Mouse (Mus musculus) layer of hippocampus, adult 2 months (tissue): ENCODE measurements around the gene Dcp1a. TPM values are rescaled to one million over a fixed set of nuclear protein-coding genes. Genes with fewer than 3 reads are reported as not detected.
"Not testable (repeated sequence)": the region's sequence is repeated elsewhere in the genome, so short reads cannot be mapped to it uniquely, and the experiment has no call there.

Source experiments
- DNase-seq, 2 experiments: peaks; one replicate each; pipeline ENCODE4 v3.0.0; 2022; ENCODE audit warnings: low spot score in 2 of 2
- H3K27ac ChIP-seq: fragments of 200-600 bp; 2 replicates; pipeline ENCODE4 v1.8.1; 2022
- H3K4me3 ChIP-seq: fragments of 200-600 bp; 2 replicates; pipeline ENCODE4 v1.8.1; 2022; ENCODE audit warnings: mild to moderate bottlenecking
- CTCF ChIP-seq: fragments of 200-600 bp; conservative IDR thresholded peaks from 2 replicates; pipeline ENCODE4 v1.8.1; 2022; ENCODE audit warnings: antibody characterized with exemption, mild to moderate bottlenecking, moderate library complexity
- total RNA-seq, 2 experiments: library from RNA; stranded (reverse); gene quantifications; 2 replicates each; pipeline ENCODE4 v1.2.3; 2021

Gene Dcp1a
- total RNA-seq, 2 experiments from 2014 or later = 22.7 to 23.0 TPM

DNA sequence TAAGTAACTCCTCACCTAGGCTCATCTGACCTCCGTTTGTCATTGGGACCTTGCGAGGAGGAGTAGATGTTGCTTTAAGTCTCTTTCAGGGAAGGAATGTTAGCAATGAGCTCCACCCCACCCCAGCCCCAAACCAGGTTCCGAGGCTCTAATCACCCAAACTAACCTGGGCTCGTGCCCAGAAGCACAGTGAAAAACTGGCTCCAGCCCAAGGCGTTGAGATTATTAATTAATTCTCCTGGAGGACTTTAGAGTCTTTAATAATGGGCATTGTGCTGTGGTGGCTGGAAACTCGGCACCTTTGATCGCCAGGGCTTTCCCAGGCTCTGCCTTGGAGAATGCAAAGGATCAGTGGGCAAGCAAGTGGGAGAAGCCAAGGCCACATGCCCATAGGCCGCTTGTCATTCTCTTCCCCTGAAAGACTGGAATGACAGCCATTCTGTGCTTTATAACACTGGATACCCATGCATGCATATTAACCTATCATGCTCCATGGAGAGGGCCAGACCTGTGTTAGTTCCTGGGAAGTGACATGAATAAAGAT, 51.5 kb downstream of the Dcp1a start:
- TF ChIP-seq CTCF = no peak
- H3K27ac ChIP-seq = no peak overlapping the region
- DNase-seq = no peak
- no peak overlapping the region for H3K4me3 ChIP-seq

GRCm38 (mm10) chr14:30531431-30531830, 52.1 kb downstream of the Dcp1a start:
- TF ChIP-seq CTCF = no peak
- DNase-seq = no peak
- H3K4me3 ChIP-seq = no peak overlapping the region
- no peak overlapping the region for H3K27ac ChIP-seq

GRCm38 (mm10) chr14:30531896-30532295, 52.6 kb downstream of the Dcp1a start:
- no peak overlapping the region for H3K4me3 ChIP-seq
- TF ChIP-seq CTCF = no peak
- no peak overlapping the region for H3K27ac ChIP-seq
- DNase-seq = no peak

DNA sequence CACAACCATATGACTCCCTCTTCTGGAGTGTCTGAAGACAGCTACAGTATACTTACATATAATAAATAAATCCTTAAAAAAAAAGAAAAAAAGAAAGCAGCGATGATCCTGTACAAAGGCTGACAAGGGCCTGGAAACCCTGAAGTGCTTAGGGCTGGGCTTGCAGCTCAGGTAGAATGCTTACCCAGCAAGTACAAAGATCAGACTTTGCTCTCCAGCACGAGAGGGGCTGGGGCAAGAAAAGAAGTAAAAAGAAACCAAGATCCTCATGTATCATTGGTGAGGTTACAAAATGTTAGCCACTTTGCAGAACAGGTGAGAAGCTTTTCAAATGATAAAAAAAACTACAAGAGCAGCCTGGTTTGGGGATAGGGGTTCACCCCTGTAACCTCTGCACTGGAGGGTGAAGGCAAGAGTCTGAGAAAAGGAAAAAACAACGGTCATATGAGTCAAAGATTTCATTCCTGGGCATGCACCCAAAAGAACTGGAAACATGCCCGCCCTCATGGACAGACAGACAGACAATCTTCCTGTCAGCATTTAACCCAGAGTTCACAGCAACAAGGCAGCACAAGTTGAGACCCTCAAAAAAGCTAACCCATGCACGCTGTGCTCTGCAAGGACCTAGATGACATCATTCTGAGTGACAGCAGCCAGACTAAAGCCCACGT, 54.6 kb downstream of the Dcp1a start:
- DNase-seq = no peak
- Histone ChIP-seq H3K27ac (no peak overlapping the region), H3K4me3 (no peak overlapping the region)
- TF ChIP-seq CTCF = no peak

DNA sequence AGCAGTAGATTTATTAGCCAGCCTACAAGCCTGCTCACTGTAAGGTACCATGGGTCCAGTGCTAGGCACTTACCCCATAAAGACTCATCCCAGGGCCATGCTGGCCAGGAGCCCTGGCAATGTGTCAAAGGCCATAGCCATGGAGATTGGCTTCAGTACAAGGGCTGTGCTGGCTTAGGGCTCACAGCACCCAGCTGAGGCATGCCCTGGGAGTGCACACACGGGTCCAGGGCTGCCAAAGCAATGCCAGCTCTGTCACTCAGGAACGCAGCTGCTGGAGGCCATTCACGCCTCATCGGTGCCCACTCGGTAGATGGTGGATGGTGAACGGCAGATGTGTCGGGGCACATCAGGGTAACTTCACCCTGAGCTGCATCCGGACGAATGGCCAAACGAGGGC, 62.2 kb downstream of the Dcp1a start:
- Histone ChIP-seq H3K4me3 (no peak overlapping the region; the same call in 1 of the 2 replicates), H3K27ac (peak overlapping the region; percentile 77)
- DNase-seq = peak; percentile 65 to 76
- TF ChIP-seq CTCF = peak; percentile 16; the same call in 1 of the 2 replicates

DNA sequence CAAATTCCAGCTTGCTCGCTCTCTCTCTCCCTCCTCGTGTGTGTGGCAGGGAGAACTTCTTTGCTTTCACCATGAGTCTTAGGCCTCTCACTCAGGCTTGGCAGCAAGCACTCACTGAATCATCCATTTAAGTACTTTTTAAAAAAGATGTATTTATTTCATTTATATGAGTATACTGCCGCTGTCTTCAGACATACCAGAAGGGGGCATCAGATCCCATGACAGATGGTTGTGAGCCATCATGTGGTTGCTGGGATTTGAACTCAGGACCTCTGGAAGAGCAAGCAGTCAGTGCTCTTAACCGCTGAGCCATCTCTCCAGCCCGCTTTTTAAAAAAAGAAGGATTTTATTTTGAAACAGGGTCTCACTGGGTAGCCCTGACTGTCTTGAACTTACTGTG, 64.0 kb downstream of the Dcp1a start:
- not testable (repeated sequence) for H3K4me3 ChIP-seq, DNase-seq, H3K27ac ChIP-seq

DNA sequence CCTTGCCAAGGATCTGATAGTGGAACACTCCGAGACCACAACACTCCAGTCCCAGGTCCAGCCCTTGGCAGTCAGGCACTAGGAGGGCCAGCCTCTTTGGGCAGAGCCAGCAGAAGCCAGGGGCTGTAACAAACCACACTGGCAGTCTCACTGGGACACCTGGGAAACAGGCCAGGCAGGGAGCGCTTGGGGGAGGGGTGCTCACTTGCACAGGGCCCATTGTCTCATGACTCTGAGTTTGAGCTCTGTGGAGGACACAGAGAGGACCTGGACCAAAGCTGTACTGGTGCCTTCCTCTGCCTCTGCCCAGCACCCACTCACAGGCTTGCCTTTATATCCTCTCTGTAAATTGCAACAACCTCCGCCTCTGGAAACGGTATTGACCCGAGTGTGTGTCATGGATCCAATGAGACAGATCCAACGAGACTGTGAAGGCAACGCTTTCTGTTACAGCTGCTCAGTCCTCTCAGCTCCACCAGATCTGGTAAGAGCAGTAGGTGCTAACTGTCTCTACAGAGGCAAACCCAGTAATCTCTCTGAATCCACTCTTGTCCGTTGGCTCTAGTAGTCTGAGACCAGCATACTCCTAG, 68.9 kb downstream of the Dcp1a start, which contains the start of gene Tkt:
Tkt (plus strand) TSS at position 229 of the 590 bp plus-strand sequence.
- no peak for TF ChIP-seq CTCF
- H3K27ac ChIP-seq = peak within 1 kb of the TSS; percentile 94
- peak; percentile 79 to 85 for DNase-seq
- H3K4me3 ChIP-seq = peak within 1 kb of the TSS; percentile 93

GRCm38 (mm10) chr14:30548965-30549776, 69.8 kb downstream of the Dcp1a start:
- DNase-seq = peak; percentile 91
- peak overlapping the region; percentile 94 for H3K27ac ChIP-seq
- TF ChIP-seq CTCF = no peak

DNA sequence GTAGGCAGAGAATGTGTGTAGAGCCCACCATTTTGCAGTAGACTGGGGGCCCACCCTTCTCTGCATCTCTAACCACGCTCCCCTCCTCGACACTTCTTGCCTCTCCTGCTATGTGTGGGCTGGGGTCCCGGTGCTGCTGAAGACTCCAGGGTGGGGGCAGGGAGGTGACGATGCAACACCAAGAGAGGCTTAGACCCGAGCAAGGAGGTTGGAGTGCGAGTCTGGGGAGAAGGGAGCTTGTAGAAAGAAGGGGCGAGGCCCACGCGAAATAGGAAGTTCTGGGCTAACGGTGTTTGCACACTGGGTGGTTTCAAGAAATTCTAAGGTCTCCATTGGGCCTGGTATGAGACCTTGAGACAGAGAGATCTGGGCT, 70.4 kb downstream of the Dcp1a start:
- DNase-seq = no peak
- H3K4me3 ChIP-seq = peak overlapping the region; percentile 93
- peak overlapping the region; percentile 94 for H3K27ac ChIP-seq
- no peak for TF ChIP-seq CTCF

More at GRCm38 (mm10) chr14:30548965-30549776, 69.8 kb downstream of the Dcp1a start:
- peak overlapping the region; percentile 93 for H3K4me3 ChIP-seq

DNA sequence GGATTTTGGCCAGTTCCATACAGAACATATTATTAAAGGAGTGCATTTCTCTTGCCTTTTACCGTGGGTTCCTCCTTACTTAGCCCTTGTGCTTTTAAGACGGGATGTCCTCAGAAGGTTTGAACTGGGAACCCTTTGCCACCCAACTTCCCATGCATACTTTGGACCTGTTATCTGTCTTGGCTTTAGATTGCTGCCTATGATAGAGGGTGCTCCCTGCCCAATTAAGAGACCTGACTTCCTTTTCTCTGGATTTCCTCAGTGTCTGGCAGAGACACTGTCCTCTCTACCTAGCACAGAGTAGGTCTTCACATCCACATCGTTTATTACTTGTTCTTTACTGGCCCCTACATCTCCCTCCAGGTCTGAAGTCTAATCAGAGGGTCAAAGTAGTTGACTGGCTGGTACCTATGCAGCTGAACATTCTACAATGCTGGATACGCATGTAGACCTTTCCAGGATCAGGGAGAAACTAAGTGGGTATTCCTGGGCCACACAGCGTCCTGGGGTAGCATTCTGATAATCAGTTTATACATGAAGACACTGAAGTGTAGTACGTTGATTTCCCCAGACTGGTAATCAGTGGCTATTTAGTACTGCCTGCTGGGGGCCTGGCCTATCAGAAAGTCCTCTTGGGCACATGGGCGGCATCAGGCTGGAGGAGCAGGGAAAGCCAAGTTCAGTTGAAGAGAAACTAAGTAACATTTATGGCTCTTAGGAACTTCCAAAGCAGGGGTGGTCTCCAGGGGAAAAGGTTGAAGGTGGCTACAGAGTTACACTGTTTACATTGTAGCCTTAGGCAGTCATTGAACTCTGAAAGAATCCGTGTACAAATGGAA, 71.1 kb downstream of the Dcp1a start:
- peak overlapping the region; percentile 93 for H3K4me3 ChIP-seq
- no peak for TF ChIP-seq CTCF
- no peak for DNase-seq
- H3K27ac ChIP-seq = peak overlapping the region; percentile 94

GRCm38 (mm10) chr14:30551509-30551908, 72.2 kb downstream of the Dcp1a start:
- Histone ChIP-seq H3K27ac (0 out of 2 replicates have a peak overlapping the region, but pooled peaks have one; percentile 7), H3K4me3 (peak overlapping the region; percentile 28)
- TF ChIP-seq CTCF = no peak
- DNase-seq = no peak

DNA sequence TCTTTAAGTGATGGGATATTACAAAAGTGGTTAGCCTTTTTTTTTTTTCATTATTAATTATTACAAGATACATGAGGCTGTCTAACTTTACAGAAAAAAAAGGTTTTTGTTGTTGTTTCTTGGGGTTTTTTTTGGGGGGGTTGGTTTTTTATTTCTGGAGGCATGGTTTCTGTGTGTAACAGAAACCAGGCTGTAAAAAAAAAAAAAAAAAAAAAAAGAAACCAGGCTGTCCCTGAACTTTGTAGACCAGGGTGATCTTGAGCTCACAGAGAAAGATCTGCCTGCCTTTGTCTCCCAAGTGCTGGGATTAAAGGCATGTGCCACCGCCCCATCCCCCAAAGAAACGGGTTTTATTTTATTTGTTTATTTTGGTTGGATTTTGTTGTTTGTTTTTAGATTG, 72.6 kb downstream of the Dcp1a start:
- no peak overlapping the region for H3K4me3 ChIP-seq
- DNase-seq = no peak
- TF ChIP-seq CTCF = no peak

More for the DNA sequence above, 72.6 kb downstream of the Dcp1a start:
- H3K27ac ChIP-seq = no peak overlapping the region
